Mouse (Mus musculus): ENCODE results near the gene Zc3h18.

Zc3h18 gene

GRCm38 (mm10) chr8:122436146-122436545 lies 59.7 kb downstream of the Zc3h18 start:
- DNase-seq (ENCODE audit: low spot score in 2 of 2): no peak

GRCm38 (mm10) chr8:122436586-122437125 lies 60.2 kb downstream of the Zc3h18 start:
- DNase-seq (ENCODE audit: low spot score in 2 of 2): no peak

GRCm38 (mm10) chr8:122437708-122438331 lies 61.4 kb downstream of the Zc3h18 start:
- DNase-seq (ENCODE audit: low spot score in 2 of 2): no peak

GRCm38 (mm10) chr8:122439336-122439735 lies 62.9 kb downstream of the Zc3h18 start:
- no peak for DNase-seq (ENCODE audit: low spot score in 2 of 2)

DNA sequence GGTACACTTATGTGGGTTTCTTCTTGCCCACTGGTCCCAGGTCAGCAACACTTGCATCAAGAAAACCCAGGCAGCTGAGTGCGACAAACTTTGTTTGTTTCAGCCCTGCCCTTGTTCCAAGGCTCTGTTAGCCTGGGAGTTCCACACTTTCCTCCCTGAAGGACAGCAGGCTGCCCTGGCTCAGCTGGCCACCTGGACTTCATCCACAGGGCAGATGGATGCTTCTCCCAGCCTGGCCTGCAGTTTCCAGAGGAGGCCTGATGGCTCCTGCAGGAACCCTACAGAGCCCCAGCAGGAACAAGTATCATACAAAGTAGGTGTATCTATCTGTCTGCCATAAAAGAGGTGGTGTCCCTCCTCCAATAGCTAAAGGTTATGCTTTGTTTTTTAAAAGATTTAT lies 64.9 kb downstream of the Zc3h18 start:
- DNase-seq (ENCODE audit: low spot score in 2 of 2): no peak

DNA sequence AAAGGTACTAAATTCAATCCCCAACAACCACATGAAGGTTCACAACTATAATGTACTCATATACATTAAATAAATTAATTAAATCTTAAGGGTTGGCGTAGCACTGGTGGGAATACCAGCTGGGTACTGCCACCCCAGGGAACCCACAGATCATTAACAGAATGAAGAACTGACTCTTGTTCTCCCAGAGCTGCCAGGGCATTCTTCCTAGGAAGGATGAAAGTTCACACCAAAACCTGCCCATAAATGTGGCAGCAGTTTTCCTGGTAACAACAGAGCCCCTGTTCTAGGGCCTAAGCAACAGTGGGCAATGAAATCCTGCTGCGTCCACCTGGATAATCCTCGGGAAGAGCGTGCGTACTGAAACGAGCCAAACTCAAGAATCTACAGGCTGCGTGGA lies 65.9 kb downstream of the Zc3h18 start:
- no peak for DNase-seq (ENCODE audit: low spot score in 2 of 2)

- DNase-seq (ENCODE audit: low spot score in 2 of 2): no peak
These were observed 66.4 kb downstream of the Zc3h18 start for GRCm38 (mm10) chr8:122442781-122443180.

- DNase-seq (ENCODE audit: low spot score in 2 of 2): peak; percentile 99
These were observed 67.0 kb downstream of the Zc3h18 start, which contains the start of gene Mvd for GRCm38 (mm10) chr8:122443262-122444006. Gene Mvd (minus strand): TSS chr8:122443422.

- peak; percentile 70 to 77 for DNase-seq (ENCODE audit: low spot score in 2 of 2)
These were observed 67.8 kb downstream of the Zc3h18 start for GRCm38 (mm10) chr8:122444058-122444748.

DNA sequence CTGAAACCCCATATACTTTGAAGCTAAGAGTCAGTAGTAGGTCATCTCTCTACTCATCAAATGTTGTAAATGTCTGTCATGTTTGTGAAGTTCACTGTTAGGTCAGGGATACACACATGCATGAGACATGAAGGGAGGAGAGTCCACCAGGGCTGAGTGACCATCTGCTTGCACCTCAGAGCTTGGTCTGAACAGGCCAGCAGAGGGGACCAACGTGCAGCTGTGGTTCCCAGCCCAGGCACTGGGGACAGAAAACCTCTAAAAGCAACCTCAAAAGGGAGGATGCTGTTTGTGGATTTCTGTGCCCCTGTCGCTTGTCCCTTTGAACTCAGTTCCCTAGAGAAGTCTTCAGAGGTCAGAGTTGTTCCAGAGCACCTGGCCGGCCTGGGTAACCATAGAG lies 68.8 kb downstream of the Zc3h18 start:
- no peak for DNase-seq (ENCODE audit: low spot score in 2 of 2)

- DNase-seq (ENCODE audit: low spot score in 2 of 2): no peak
These were observed 74.8 kb downstream of the Zc3h18 start for GRCm38 (mm10) chr8:122451161-122451703.

DNA sequence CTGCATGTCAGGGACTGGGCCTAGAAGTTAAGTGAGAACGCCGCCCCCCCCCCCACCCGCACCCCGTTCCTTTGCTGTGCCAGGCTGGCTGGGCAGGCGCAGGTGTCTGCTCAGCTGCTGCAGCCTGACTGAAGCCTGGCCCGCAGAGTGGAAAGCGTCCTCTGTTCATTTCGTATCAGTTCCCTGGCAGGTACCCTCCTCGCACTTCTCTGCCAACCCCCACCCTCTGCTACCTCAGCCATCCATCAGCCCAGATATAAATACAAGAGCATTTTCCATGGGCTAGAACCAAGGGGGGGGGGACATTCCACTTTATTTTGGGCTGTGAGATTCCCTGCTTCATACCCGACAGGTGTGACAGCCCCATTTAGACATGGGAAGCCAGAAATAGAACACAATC lies 75.7 kb downstream of the Zc3h18 start:
- DNase-seq (ENCODE audit: low spot score in 2 of 2): no peak

DNA sequence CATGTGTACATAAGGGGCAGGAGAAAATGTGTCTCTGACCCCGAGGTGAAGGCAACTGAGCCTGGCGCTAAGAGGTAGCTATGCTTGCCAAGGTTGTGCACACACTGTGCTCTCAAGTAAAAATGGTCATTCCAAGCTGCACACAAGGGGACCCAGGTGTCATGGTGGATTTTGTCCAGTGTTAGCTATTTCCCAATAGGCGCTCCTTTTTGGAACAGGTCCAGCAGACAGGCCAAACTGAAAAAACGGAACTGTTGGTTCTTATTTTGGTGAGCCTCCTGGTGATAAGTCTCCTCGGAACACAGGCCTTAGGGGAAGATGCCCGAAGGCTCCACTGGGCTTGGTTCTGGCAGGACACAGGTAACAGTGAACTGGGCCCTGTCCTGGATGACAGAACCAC lies 78.0 kb downstream of the Zc3h18 start:
- no peak for DNase-seq (ENCODE audit: low spot score in 2 of 2)

- DNase-seq (ENCODE audit: low spot score in 2 of 2): no peak
These were observed 80.8 kb downstream of the Zc3h18 start for GRCm38 (mm10) chr8:122457171-122457570.

GRCm38 (mm10) chr8:122459218-122459900 lies 83.0 kb downstream of the Zc3h18 start:
- DNase-seq (ENCODE audit: low spot score in 2 of 2): no peak

DNA sequence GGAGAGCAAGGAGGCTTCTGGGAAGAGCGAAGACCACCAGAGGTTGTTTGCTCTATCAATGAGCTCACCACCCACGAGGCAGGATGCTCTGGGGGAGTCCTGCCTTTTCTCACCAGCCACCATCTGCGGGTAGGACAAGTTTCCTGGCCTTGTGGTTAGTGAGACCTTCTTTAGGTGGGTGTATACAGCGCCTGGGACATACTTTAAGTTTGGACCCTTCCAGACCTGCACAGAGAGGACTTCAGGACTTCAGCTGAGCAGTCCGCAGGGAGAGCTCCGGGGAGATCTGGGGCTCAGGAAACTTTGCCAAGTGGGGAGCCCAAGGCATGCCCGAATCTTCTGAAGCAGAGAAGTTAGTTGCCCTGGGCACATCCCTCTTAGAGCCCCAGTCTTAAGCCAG lies 83.6 kb downstream of the Zc3h18 start:
- DNase-seq (ENCODE audit: low spot score in 2 of 2): no peak

DNA sequence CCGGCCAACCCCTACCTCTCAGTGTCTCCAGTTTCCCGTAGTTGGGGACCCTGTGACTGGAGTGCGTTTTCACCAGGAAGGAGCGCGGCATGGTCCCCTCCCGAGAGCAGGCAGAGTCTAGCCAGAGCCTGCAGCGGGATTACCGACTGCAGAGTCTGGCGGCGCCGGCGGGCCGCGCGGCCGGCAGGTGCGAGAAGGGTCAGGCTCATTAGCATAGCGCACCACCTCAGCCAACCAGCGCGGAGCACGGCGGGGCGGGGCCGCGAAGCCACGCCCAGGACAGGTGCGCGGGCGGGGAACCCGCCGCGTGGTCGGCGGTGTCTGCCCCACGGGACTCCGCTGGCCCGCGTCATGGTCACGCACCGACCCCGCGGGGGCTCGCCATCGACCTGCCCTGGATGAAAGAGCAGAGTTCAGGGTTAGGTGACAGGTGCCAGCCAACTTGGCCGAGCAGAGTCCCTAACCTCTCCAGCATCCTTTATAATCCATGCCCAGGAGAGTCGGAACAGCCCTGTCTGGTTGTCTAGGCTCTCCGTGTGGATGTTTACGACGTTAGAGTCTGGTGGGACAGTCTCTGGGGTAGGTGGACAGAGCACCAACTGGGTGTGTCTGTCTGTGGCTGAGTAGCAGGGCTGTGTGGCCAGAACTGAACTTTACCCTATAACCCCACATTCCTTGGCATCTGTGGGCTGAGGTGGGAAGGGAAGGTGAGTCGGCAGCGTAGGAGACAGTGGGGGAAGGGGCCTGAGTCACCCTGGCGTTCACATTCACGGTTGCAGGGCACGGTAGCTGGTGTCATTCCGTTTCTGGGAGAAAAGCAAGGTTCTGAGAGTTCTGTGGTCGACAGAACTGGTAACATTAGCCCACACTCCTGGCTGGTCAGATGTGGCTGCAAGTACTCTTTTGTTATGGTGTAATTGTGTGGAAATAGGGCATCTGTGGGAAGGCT lies 84.4 kb downstream of the Zc3h18 start, which contains the start of gene Snai3:
Gene Snai3 (minus strand): TSS at position 210 of the 949 bp plus-strand sequence.
- no peak for DNase-seq (ENCODE audit: low spot score in 2 of 2)

DNA sequence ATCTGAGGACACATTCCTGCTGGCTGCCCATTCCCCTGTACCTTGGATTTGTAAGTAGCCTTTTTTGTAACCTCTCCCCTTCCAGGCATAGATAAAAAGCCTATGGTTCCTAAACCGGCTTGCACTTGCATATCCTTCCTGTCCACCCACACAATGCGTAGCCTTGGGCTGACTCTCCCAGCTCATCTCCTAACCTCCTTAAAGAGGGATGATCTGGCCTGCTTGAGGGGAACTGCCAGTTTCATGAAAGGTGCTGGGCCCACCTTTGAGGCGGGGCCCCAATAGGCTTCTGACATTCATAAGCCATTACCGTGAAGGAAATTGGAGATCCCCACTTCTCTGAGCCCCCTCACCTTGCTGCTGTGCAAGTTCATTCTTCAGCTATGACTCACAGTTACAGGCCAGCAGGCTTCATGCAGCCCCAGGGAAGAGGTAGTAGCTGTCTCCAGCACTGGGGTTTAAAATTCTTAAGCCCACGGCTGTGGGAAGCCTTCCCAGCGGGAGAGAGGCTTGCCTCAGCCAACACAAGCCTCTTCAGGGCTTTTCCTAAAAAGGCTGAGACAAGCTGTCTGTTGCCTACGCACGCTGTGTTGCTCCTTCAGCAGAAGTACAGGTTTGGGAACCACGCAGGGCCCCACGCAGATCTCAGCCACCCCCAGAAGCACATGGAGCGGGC lies 85.2 kb downstream of the Zc3h18 start:
- peak in 1 of 2 experiments; percentile 39 for DNase-seq (ENCODE audit: low spot score in 2 of 2)

GRCm38 (mm10) chr8:122462510-122462909 lies 86.1 kb downstream of the Zc3h18 start:
- no peak for DNase-seq (ENCODE audit: low spot score in 2 of 2)

Measured in frontal cortex, postnatal 14 days (tissue).